Mouse (Mus musculus): ENCODE results near the gene Fabp3.

The Fabp3 gene

DNA sequence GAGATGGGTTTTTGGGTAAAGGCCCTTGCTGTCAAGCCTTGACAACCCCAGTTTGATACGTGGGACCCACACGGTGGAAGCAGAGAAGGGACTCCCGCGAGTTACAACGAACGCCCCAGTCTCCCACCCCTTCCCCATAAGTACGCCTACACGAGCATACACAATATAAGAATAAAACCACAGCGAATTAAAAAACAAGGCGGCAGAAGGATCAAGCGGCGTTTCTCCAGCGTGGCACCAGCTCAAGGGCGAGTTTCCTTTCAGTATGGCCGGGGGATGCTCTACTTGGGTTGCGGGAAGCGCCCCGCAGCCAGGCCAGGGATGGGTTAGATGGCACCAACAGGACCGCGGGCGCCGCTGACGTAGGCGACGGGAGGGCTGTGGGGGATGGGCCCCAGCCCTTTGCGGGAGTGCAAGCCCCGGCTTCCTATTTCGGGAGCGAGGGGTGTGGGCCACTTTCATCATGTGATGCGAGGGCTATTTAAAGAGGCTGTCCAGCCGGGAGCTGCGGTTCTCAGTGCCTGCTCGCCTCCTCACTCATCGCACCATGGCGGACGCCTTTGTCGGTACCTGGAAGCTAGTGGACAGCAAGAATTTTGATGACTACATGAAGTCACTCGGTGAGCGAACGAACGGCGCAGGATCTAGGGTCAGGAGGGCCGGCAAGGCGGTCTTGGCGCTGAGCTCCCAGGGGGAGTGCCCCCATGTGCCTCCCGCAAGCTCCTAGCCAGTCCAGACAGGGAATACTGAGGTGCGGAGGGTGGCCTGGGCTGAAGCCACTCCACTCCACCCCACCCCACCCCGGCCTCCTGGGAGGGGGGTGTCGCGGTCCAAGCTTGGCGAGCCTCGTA is at the start of gene Fabp3, which contains the start of gene Gm10570:
Gene Fabp3, plus strand, starts transcription at position 365 of the 851 bp plus-strand sequence.
Gene Gm10570, minus strand, starts transcription at position 444 of the 851 bp plus-strand sequence.
- peak; percentile 66 for DNase-seq (ENCODE audit: low spot score)

DNA sequence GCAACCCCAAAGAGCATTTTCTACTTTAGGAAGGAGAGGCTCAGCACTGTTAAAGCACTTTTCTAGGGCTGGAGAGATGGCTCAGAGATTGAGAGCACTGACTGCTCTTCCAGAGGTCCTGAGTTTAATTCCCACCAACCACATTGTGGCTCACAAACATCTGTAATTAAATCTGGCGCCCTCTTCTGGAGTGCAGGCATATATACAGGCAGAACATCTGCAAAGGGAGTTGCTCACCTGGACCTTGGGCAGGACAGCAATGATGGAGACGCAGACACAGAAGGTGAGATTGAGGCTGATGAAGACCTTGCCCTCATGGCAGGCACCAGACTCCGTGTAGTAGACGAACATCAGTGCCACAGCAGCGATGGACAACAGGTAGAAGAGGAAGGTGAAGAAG is 48.0 kb upstream of the Fabp3 start:
- DNase-seq (ENCODE audit: low spot score) = no peak

DNA sequence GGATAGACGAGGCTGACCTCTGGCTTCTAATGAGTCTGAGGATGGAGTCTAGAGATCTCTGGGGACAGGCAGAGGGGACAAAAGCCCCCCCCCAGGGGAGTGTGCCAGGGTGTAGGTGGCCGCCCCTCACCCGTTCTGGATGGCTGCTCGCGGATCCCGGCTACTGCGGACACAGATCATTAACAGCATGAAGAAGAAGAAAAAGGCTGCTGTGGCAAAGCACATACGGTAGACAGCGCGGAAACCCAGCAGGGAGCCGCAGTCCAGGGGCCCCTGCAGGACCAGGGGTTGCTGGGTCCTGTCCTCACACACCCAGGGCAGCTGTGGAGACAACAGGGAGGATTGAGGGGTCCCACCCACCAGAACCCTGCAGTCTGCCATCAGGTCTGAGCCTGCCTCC is 44.3 kb upstream of the Fabp3 start:
- DNase-seq (ENCODE audit: low spot score) = no peak

DNA sequence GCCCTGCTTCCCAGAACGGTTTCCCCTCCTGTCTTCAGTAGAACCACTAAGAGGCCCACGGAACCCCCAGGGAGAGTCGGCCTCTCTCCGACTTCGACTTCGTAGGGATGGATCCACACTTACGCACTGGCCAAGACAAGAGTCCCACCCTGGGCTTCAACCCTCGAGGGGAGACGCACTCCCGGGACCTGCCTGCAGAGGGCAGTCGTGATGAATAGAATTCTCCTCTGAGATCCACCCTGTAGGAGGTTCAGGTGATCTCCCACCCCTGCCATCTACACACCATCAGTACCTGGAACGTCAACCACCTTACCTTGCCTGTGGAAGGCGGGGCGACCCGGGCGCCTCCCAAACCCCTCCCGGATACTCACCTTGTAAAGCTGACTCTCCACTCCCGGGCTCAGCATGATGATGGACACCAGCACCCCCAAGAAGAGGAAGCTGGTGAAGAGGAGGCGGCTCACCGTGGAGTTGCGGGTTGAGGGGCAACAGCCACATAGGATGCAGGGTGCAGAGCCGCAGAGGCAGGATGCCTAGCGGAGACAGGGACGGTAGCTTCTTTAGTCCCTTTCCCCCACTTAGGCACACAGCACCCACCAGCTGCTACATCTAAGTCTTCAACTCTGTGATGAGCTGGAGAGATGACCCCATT is 43.6 kb upstream of the Fabp3 start:
- DNase-seq (ENCODE audit: low spot score) = peak; percentile 78

DNA sequence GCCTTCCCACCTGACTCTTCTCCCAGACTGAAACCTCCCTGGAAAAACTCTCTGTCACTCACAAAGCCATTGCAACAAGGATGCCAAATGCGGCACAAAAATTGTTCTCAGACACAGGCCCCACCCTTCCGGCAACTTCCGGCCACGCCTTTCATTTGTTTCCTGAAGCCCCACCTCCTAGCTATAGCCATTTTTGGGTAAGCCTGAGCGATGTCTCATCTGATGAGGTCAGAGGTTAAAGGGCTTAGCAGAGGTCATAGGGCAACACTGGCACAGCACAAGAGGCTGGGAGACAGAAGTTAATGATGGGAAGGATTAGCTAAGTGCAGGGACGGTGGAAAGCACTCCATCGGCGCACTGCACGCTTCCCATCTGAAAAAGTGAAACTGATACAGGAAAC is 41.8 kb upstream of the Fabp3 start:
- peak; percentile 53 for DNase-seq (ENCODE audit: low spot score)

DNA sequence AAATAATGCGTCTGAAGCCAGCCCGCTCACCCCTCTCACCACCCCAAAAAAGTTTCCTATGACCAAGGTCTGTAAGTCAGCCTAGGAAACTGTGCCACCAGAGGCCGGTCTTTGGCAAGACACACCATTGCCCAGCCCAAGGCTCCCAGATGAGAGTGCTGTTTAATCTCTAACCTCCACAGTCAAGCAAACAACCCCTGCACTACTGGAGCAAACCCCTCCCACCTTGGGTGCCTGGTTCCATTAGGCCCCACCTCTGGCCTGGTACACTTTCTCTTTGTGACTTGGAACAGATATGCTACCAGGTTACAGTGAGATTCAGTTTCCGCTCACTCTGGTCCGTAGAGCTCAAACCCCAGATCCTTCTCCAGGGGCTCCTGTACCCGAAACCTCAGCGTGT is 41.3 kb upstream of the Fabp3 start:
- DNase-seq (ENCODE audit: low spot score) = no peak

DNA sequence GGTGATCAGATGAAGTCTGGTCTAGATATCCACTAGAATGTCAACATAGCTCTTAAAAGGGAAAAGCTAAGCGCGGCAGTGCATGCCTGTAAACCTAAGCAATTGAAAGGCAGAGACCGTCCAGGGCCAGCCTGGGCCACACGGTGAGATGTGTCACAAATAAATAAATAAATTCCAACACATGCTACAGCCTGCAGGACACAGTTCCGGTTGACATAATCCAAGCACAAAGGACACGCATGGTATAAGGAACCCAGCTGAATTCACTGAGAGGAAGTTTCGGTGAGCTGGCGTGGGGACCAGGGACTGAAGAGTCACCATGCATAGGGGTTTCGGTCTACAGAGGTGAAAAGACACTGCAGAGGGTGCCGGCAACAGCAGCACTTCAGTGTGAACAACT is 39.7 kb upstream of the Fabp3 start:
- DNase-seq (ENCODE audit: low spot score) = no peak

DNA sequence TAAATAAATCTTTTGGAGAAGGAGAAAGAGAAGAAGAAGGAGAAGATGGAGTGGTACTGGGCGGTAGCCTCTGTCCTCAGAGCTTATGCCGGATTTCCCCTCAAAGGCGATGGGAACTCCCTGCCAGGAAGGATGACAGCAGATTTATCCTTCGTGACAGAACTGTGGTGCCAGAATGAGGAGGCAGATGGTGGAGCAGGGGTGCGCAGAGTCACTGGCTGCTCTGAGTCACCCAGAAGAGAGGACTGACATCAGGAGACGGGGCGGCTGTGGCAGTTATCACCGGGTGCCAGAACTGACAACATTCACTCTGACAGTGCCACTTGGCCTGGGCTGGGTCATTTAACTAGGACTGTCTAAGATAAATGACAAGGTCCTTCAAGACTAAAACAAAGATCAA is 38.3 kb upstream of the Fabp3 start:
- no peak for DNase-seq (ENCODE audit: low spot score)

DNA sequence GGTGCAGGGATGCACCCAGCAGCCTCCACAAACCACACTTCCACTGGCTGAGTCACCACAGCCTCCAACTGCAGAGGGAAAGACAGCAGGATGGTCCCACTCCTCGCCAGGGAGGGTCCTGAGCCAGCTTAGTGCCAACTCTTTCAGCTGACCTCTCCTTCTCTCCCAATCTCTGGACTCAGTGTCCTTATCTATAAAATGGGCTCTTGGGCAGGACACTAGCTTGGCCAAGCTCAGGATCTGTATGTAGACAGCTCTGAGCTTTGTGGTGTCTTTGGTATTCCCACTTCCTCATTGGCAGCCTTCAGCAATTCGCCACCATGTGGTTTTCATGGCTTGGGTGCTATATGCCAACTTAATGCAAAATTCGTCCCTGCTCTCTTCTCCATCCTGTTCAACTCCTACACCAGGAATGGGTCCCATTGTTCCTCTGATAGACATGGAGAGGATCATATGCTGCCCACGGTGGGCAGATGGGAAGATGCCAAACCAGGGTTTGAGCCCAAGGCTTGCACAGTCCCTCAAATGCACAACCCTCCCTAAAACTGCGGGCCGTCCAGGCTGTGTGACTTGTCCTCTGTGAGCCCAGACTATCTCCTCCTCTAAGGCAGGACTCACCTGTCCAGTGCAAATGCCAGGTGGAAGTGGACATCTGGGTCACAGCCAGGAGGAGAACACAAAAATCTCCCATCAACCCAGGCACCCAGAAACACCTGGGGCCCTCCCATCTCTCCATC is 37.6 kb upstream of the Fabp3 start:
- DNase-seq (ENCODE audit: low spot score) = no peak

DNA sequence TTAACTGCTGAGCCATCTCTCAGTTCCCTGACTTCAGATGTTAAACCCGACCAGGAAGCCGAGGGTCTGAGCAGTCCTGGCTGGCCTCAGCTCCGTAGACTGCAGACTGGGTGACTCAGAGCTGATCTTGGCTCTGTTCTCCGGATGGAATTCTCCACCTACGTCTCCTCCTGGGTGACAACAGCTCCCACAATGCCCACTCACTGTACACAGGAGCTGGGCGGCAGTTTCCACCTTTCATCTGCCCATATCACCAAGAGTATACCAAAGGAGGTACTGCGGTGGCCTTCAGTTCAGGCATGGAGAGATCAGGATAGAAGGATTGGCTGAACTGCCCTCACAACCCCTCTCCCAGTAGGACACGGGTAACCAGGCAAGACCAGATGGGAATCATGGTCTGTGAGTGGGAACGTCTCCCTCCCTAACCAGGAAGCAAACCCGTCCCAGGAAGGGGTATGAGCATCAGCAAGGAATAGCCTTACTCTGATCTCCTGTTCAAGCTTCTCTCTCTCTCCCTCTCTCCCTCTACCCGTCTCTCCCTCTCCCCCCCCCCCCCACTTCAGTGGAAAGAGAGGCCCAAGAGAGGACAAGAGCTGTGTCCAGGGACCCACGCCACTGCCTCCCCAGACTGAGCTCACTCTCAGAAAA is 34.6 kb upstream of the Fabp3 start:
- peak; percentile 42 for DNase-seq (ENCODE audit: low spot score)

DNA sequence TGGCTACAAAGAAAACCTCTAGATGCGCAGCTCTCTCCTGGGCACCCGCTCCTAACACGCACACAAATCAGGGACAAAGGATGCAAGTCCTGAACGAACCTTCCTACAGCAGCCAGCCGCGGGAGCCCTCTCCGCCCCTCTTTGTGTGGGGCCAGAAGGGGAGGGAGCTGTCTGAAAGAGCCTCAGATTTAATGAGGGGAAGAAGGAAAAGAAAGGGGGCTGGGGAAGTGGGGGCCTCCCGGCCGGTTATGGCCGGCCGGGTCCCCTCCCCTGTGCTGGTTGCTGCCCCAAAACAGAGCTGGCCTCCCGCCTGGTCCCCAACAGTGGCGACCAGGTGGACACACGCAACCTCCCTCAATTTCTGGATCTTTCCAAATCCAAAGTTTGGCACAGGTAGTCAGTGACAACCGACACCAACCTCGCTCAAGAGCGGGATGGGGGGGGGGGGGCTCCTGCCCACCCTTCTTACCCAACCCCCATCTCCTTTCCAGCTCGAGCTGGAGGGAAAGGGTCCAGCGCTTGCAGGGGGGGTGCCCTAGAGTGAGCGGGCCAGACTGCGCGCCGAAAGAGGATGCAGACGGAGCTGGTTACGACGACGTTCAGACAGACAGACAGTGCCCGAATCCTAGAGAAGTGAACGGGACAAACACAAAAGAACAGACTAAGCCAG is 33.9 kb upstream of the Fabp3 start:
- peak; percentile 79 for DNase-seq (ENCODE audit: low spot score)

DNA sequence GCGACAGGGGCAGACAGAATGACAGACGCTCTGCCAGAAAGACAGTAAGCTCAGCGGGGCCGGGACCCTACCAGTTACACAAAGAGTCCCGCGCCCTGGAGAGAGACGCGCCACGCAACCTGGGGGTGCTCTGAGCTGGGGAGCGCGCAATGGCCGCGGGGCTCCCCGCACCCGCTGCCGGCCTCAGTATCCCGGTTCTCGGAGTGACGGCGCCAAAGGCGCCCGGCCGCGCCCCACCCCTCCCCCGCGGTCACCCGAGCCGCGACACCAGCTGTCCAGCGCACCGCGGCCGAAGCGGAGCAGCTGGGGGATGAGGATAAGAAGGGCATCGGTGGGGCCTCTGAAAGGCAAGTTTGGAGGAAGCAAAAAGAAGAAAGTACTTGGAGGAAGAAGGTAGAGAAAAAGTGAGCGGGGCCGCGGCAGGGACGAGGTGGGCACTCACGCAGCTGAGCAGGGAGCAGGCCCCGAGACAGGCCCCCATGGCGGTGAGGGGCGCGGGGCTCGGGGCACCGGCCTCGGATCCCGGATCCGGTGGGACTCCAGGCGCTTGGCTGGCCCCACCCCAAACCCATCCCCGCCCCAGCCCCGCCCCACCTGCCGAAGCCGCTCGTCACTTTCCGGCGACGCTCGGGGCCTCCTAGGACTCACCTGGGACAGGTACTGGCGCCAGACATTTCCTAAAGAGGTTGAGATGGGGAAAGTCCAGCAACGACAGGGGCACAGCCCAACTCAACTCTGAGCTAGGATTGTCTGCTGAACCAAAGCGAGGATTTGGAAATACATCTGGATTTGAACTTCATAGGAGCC is 33.2 kb upstream of the Fabp3 start:
- peak; percentile 60 for DNase-seq (ENCODE audit: low spot score)

DNA sequence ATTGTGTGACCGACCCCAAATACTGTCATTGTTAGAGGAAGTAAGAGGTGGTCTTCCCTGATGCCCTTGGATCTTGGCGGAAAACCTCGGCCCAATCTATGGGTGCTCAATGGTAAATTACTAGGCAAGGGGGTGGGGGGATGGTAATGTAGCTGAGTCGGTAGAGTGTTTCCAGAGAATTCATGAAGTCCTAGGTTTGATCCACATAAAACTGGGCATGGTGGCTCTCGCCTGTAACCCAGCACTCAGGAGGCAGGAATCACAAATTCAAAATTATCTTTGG is 32.6 kb upstream of the Fabp3 start:
- DNase-seq (ENCODE audit: low spot score) = no peak

DNA sequence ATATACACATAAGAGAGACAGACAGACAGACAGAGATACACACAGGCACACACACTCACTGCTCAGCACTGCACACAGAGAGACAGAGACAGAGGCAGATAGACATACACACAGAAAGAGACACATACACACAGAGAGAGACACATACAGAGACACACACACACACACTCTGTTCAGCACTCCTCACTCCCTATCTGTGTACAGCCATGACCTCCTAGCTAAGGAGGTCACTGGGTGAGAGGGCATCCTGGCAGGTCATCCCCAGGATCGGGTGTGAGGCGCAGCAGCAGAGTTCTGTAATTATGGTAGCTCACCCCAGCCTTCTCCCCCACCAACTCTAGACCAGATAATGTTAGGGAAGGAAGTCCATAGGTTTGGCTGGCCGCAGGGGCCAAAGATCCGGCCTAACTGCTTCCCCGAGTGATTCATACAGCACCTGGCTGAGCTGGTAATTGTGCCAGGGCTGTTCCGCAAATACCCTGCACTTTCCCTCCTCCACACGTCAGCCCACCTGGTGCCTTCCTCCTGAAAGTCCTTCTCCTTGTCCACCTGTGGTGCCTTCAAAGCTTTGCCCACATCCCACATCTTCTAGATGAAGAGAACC is 31.7 kb upstream of the Fabp3 start:
- DNase-seq (ENCODE audit: low spot score) = no peak

DNA sequence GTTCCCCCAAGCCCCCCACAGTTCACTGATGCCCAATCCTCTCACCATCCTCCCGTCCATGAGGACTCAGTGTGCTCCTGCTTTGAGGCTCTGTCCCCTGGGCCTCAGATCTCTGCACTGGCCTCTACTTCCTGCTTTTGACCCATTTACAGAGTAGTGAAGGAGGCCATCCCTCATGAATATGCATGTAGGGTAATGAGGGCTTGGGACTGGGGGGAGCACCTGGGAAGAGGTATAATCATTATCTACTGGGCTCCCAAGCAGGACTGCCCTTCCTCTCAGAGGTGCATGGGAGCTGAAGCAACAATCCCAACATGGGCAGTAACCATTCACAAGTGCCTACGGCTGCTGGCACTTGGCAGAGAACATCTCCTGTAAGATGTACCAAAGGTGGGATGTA is 29.3 kb upstream of the Fabp3 start, which contains the start of gene Serinc2:
Gene Serinc2, minus strand, starts transcription at position 101 of the 400 bp plus-strand sequence.
- no peak for DNase-seq (ENCODE audit: low spot score)

DNA sequence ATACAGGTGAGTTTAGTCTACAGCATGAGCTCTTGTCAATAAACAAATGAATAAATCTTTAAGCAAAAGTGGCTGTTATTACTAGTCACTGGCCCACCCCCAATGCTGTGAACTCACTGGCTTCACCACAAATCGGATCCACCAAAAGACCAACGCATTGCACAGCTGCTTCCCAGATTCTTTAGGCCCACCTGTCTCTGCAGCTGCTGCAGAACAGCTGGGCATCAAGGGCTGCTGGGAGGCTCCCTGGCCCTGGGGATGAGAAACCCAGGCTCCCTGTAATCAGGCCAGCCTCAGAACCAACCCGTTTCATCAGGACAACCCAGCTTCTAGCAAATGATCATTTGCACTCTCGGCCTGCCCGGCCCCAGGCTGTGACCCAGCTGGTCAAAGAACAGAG is 25.5 kb upstream of the Fabp3 start:
- no peak for DNase-seq (ENCODE audit: low spot score)

DNA sequence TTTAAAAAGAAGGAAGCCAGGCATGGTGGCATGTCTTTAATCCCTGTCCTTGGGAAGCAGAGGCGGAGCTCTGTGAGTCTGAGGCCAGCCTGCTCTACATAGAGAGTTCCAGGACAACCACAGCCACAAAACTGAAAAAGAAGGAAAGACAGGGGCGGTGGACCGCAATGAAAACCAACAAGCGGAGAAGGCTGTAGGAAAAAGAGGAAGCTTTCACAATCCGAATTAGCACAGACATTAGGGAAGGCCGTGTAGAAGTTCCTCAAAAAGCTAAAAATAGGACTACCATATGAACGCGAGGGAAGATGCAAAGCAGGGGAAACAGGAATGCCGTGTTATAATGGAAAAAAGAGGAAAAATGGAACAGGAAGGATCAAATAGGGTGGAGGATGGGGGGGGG is 24.6 kb upstream of the Fabp3 start:
- DNase-seq (ENCODE audit: low spot score) = no peak

DNA sequence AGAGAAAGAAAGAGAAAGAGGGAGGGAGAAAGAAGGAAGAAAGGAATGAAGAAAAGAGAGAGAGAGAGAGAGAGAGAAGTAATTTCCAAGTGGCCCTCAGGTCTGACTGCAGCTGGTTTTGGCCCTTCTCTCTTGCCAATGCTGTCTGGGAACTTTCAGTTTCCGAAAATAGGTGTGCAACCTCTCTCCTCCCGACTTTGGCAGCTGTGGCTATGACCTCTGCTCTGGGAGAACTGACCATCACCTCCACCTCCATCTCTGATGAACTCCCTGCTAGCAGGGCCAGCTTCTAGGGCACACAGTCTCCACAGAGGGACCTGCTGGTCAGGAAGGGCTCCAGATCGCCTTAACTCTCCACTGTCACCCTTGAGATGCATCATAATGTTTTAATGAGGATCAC is 21.9 kb upstream of the Fabp3 start:
- DNase-seq (ENCODE audit: low spot score) = no peak

DNA sequence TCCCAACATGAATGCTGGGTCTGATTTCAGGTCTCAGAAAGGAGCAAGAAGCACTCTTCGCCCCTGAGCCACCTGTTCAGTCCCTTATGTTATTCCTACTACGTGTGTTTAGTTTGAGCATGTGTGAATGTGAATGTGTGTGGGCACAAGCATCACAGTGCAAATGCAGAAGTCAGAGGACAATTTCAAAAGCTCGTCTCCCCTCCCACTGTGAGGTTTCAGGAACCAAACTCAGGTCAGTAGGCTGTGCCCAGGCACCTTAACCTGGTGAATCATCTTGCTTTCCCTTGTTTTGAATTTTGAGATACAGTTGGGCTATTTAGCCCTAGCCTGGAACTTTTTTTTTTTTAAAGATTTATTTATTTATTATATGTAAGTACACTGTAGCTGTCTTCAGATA is 18.6 kb upstream of the Fabp3 start:
- DNase-seq (ENCODE audit: low spot score) = no peak

DNA sequence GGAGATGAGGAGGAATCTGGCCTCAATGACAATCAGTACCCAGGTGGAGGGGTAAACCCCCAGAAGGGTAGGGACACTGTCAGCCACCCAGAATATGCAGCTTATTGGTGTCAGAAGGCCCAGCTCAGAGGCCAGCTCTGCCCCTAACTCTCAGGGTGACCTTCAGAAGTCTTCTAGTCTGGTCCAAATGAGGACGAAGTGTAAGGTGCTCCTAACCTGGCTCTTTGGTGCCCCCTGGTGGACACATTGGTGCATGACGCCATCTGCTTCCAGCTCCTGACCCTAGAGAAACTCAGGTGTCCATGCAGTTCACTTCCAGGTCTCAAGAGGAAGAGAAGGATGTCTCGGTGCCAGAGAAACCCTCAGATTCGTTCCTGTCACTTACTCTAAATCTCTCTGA is 16.1 kb upstream of the Fabp3 start:
- DNase-seq (ENCODE audit: low spot score) = peak; percentile 92

DNA sequence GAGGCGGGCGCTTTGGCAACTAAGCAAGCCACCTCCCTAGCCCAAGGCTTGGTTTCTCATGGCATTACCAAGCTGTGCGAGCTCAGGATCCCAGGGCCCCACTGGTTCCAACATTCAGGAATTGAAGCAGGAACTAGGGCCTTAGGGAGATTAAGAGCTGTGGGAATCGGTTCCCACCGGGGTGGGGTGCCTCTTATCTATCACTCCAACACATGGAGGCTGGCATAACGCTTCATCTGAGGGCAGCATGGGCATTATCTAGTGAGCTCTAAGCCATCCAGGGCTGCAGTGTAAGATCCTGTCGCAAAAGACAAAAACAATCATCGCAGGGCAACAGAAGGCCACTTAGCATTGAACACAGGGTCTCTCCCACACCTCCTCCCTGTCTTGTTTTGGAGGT is 13.9 kb upstream of the Fabp3 start:
- no peak for DNase-seq (ENCODE audit: low spot score)
